Mouse (Mus musculus) urinary bladder, postnatal 14 days (tissue): ENCODE data around the gene Rcan2.

ENCODE experiments used
- DNase-seq: peaks from one replicate; pipeline ENCODE4 v3.0.0; 2021; ENCODE audit warnings: low spot score

The Rcan2 gene

GRCm38 (mm10) chr17:43801077-43801476 lies at the start of gene Rcan2:
Gene Rcan2 (plus strand): TSS chr17:43801351.
- peak; percentile 52 for DNase-seq

GRCm38 (mm10) chr17:43752811-43753210 lies 48.3 kb upstream of the Rcan2 start:
- no peak for DNase-seq

GRCm38 (mm10) chr17:43754687-43755086 lies 46.5 kb upstream of the Rcan2 start:
- no peak for DNase-seq

- DNase-seq = peak; percentile 11
These were observed 42.4 kb upstream of the Rcan2 start for GRCm38 (mm10) chr17:43758607-43759259.

GRCm38 (mm10) chr17:43784531-43784930 lies 16.6 kb upstream of the Rcan2 start:
- DNase-seq = peak; percentile 38

- DNase-seq = no peak
These were observed 12.9 kb upstream of the Rcan2 start for GRCm38 (mm10) chr17:43788222-43788621.

GRCm38 (mm10) chr17:43789376-43789775 lies 11.8 kb upstream of the Rcan2 start:
- no peak for DNase-seq

- DNase-seq = no peak
These were observed 9.4 kb upstream of the Rcan2 start for GRCm38 (mm10) chr17:43791751-43792150.

- no peak for DNase-seq
These were observed 6.3 kb upstream of the Rcan2 start for GRCm38 (mm10) chr17:43794731-43795280.

- peak; percentile 40 for DNase-seq
These were observed 633 bp downstream of the Rcan2 start for GRCm38 (mm10) chr17:43801595-43802373.

- DNase-seq = no peak
These were observed 1.3 kb downstream of the Rcan2 start for GRCm38 (mm10) chr17:43802414-43802813.

GRCm38 (mm10) chr17:43803111-43803510 lies 2.0 kb downstream of the Rcan2 start:
- no peak for DNase-seq

GRCm38 (mm10) chr17:43803764-43804163 lies 2.6 kb downstream of the Rcan2 start:
- DNase-seq = no peak

GRCm38 (mm10) chr17:43806841-43807240 lies 5.7 kb downstream of the Rcan2 start:
- no peak for DNase-seq

- no peak for DNase-seq
These were observed 10.3 kb downstream of the Rcan2 start for GRCm38 (mm10) chr17:43811453-43811852.

- DNase-seq = no peak
These were observed 14.2 kb downstream of the Rcan2 start for GRCm38 (mm10) chr17:43815376-43815775.

- no peak for DNase-seq
These were observed 15.3 kb downstream of the Rcan2 start for GRCm38 (mm10) chr17:43816480-43816879.

- DNase-seq = no peak
These were observed 16.0 kb downstream of the Rcan2 start for GRCm38 (mm10) chr17:43817171-43817570.

- DNase-seq = no peak
These were observed 17.2 kb downstream of the Rcan2 start for GRCm38 (mm10) chr17:43818390-43818789.

GRCm38 (mm10) chr17:43820904-43821303 lies 19.8 kb downstream of the Rcan2 start:
- no peak for DNase-seq

- DNase-seq = no peak
These were observed 21.1 kb downstream of the Rcan2 start for GRCm38 (mm10) chr17:43822207-43822606.

- DNase-seq = no peak
These were observed 21.5 kb downstream of the Rcan2 start for GRCm38 (mm10) chr17:43822630-43823029.

GRCm38 (mm10) chr17:43824781-43825410 lies 23.7 kb downstream of the Rcan2 start:
- no peak for DNase-seq
